Mouse (Mus musculus): Measurements from ENCODE around the gene Taok1. TPM values are rescaled to one million over a fixed set of nuclear protein-coding genes. Genes with fewer than 3 reads are reported as not detected.
A peak's percentile ranks its signal among the peaks of the same experiment; 100 is the strongest.
"Not testable (repeated sequence)": the region's sequence is repeated elsewhere in the genome, so short reads cannot be mapped to it uniquely, and the experiment has no call there.

The Taok1 gene
- polyA plus RNA-seq (2014; fragmentation: Nextera tagmentation; extraction: Ambion mirVana) = 29.2 and 29.3 TPM in 2 replicates

- peak within 1 kb of the TSS; percentile 74 for H3K4me2 ChIP-seq (replicated peaks)
- peak within 1 kb of the TSS; percentile 97 for H3K9ac ChIP-seq
- peak within 1 kb of the TSS; percentile 96 for H3K27ac ChIP-seq
- 0 out of 2 replicates have a peak, but pooled peaks cover 9% of the 10 kb centered on the region for H3K36me3 ChIP-seq (replicated peaks; ENCODE audit: control insufficient read depth, insufficient read depth)
- no peaks in the 10 kb centered on the region for H3K27me3 ChIP-seq (ENCODE audit: control insufficient read depth, insufficient read depth, low read length)
- peaks cover 16% of the 10 kb centered on the region for H3K4me1 ChIP-seq (replicated peaks; ENCODE audit: control insufficient read depth, insufficient read depth, low read length)
- WGBS = 2% methylated on average over 34 of the region's 71 CpGs
- ATAC-seq (ENCODE audit: low FRiP score) (peak; percentile 95), DNase-seq (ENCODE audit: low spot score) (peak; percentile 96)
- H3K9me3 ChIP-seq (ENCODE audit: control insufficient read depth, low read length) = no peaks in the 10 kb centered on the region
- H3K4me3 ChIP-seq (replicated peaks; ENCODE audit: low read length) = peak within 1 kb of the TSS; percentile 89
Measured at GRCm38 (mm10) chr11:77607538-77608455, at the start of gene Taok1. TSS of gene Taok1 (minus strand) at chr11:77607815.

GRCm38 (mm10) chr11:77653406-77654190, 46.0 kb upstream of the Taok1 start:
- H3K27ac ChIP-seq; H3K9me3 ChIP-seq (ENCODE audit: control insufficient read depth, low read length); DNase-seq (ENCODE audit: low spot score); ATAC-seq (ENCODE audit: low FRiP score); H3K4me3 ChIP-seq (replicated peaks; ENCODE audit: low read length); H3K4me2 ChIP-seq (replicated peaks); H3K27me3 ChIP-seq (ENCODE audit: control insufficient read depth, insufficient read depth, low read length); H3K36me3 ChIP-seq (replicated peaks; ENCODE audit: control insufficient read depth, insufficient read depth); H3K4me1 ChIP-seq (replicated peaks; ENCODE audit: control insufficient read depth, insufficient read depth, low read length); H3K9ac ChIP-seq: not testable (repeated sequence)
- WGBS = 97% methylated on average over 4 of the region's 4 CpGs

DNA sequence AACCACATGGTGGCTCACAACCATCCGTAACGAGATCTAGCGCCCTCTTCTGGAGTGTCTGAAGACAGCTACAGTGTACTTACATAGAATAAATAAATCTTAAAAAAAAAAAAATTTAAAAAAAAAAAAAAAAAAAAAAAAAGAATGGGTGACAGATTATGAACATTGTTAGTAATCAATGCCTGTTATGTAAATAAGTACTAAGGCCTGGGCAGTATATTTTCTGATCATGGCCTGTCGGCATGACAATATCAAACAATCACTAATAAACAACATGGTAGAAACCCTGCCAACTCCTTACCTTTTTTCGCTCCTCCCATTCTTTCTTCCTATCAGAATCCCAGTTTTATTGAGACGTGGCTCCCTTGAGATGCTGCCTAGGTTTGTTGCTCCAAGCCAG, 44.9 kb upstream of the Taok1 start:
- H3K4me1 ChIP-seq (replicated peaks; ENCODE audit: control insufficient read depth, insufficient read depth, low read length) = no peaks in the 10 kb centered on the region
- no peak overlapping the region for H3K4me2 ChIP-seq (replicated peaks)
- 58% methylated on average over 6 of the region's 6 CpGs for WGBS
- H3K4me3 ChIP-seq (replicated peaks; ENCODE audit: low read length) = no peak overlapping the region
- no peak overlapping the region for H3K9ac ChIP-seq
- no peak for DNase-seq (ENCODE audit: low spot score)
- ATAC-seq (ENCODE audit: low FRiP score) = no peak
- H3K27me3 ChIP-seq (ENCODE audit: control insufficient read depth, insufficient read depth, low read length) = no peaks in the 10 kb centered on the region
- H3K9me3 ChIP-seq (ENCODE audit: control insufficient read depth, low read length) = no peaks in the 10 kb centered on the region
- no peak overlapping the region for H3K27ac ChIP-seq
- H3K36me3 ChIP-seq (replicated peaks; ENCODE audit: control insufficient read depth, insufficient read depth) = no peaks in the 10 kb centered on the region

DNA sequence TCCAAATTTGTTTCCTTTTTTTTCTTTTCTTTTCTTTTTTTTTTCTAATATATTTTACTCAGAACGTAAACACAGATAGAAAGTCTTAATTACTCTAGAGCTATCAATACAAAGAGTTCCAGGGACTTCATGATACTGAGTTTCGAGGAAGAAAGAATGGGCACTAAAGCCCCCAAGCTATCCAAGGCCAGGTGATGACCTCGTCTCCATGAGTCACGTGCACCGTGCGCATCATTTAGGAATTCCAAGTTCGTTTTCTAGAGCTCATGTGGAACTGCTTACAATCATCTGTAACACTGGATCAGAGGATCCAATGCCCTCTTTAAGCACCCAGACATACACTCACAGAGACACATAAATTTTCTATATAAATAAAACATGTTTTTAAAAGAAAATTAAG, 41.3 kb upstream of the Taok1 start:
- Histone ChIP-seq H3K9me3 (ENCODE audit: control insufficient read depth, low read length) (no peaks in the 10 kb centered on the region), H3K9ac (no peak overlapping the region), H3K36me3 (replicated peaks; ENCODE audit: control insufficient read depth, insufficient read depth) (no peaks in the 10 kb centered on the region), H3K4me2 (replicated peaks) (no peak overlapping the region), H3K27me3 (ENCODE audit: control insufficient read depth, insufficient read depth, low read length) (no peaks in the 10 kb centered on the region), H3K4me3 (replicated peaks; ENCODE audit: low read length) (no peak overlapping the region), H3K4me1 (replicated peaks; ENCODE audit: control insufficient read depth, insufficient read depth, low read length) (no peaks in the 10 kb centered on the region), H3K27ac (no peak overlapping the region)
- WGBS = 82% methylated on average over 7 of the region's 7 CpGs
- no peak for ATAC-seq (ENCODE audit: low FRiP score)
- DNase-seq (ENCODE audit: low spot score) = no peak

DNA sequence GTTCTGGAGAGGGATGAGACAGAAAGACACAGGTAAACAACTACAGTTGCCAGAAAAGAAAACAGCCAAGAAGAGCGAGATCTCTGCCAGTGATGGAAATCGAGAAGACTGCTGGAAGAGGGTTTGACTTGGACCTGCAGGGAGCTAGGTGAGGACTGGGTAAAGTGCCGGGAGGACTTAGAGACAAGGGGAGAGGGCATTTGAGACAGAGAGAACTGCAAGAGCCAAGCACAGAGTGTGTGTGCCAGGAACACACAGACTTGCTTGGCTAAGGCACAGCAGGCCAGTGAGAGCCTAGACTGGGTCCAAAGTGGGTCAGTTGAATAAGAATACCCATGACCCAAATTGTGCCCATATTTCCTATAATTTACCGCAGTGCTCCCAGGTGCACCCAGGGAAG, 37.9 kb upstream of the Taok1 start:
- Histone ChIP-seq H3K9ac (no peak overlapping the region), H3K27ac (no peak overlapping the region), H3K27me3 (ENCODE audit: control insufficient read depth, insufficient read depth, low read length) (no peaks in the 10 kb centered on the region), H3K4me3 (replicated peaks; ENCODE audit: low read length) (no peak overlapping the region), H3K36me3 (replicated peaks; ENCODE audit: control insufficient read depth, insufficient read depth) (no peaks in the 10 kb centered on the region), H3K9me3 (ENCODE audit: control insufficient read depth, low read length) (no peaks in the 10 kb centered on the region), H3K4me1 (replicated peaks; ENCODE audit: control insufficient read depth, insufficient read depth, low read length) (no peaks in the 10 kb centered on the region), H3K4me2 (replicated peaks) (no peak overlapping the region)
- ATAC-seq (ENCODE audit: low FRiP score) = no peak
- DNase-seq (ENCODE audit: low spot score) = no peak
- WGBS = 93% methylated on average over 4 of the region's 4 CpGs

DNA sequence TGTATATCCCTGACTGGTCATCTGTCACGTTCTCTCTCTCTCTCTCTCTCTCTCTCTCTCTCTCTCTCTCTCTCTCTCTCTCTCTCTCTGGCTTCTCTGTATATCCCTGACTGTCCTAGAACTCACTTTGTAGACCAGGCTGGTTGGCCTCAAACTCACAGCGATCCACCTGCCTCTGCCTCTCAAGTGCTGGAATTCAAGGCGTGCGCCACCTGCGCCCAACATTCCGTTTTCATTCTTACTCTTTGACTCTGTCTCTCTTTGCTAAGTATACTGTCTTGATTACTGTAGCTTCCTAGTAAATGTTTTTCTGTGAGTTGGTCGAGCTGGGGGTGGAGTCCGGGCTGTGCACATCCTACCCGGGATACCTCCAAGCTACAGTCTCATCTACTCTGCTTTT, 33.8 kb upstream of the Taok1 start:
- Histone ChIP-seq H3K4me3 (replicated peaks; ENCODE audit: low read length) (no peak overlapping the region), H3K9ac (no peak overlapping the region), H3K4me1 (replicated peaks; ENCODE audit: control insufficient read depth, insufficient read depth, low read length) (no peaks in the 10 kb centered on the region), H3K9me3 (ENCODE audit: control insufficient read depth, low read length) (no peaks in the 10 kb centered on the region), H3K4me2 (replicated peaks) (no peak overlapping the region), H3K36me3 (replicated peaks; ENCODE audit: control insufficient read depth, insufficient read depth) (no peaks in the 10 kb centered on the region), H3K27ac (no peak overlapping the region), H3K27me3 (ENCODE audit: control insufficient read depth, insufficient read depth, low read length) (no peaks in the 10 kb centered on the region)
- WGBS = 87% methylated on average over 9 of the region's 9 CpGs
- no peak for DNase-seq (ENCODE audit: low spot score)
- no peak for ATAC-seq (ENCODE audit: low FRiP score)

GRCm38 (mm10) chr11:77630257-77630670, 22.6 kb upstream of the Taok1 start:
- Histone ChIP-seq H3K9ac (peak overlapping the region; percentile 8; the same call in 1 of the 2 replicates), H3K9me3 (ENCODE audit: control insufficient read depth, low read length) (no peaks in the 10 kb centered on the region), H3K4me3 (replicated peaks; ENCODE audit: low read length) (peak overlapping the region; percentile 17; the same call in 1 of the 2 replicates), H3K27me3 (ENCODE audit: control insufficient read depth, insufficient read depth, low read length) (no peaks in the 10 kb centered on the region), H3K4me2 (replicated peaks) (peak overlapping the region; percentile 43), H3K36me3 (replicated peaks; ENCODE audit: control insufficient read depth, insufficient read depth) (no peaks in the 10 kb centered on the region), H3K27ac (no peak overlapping the region), H3K4me1 (replicated peaks; ENCODE audit: control insufficient read depth, insufficient read depth, low read length) (peaks cover 8% of the 10 kb centered on the region)
- 16% methylated on average over 8 of the region's 8 CpGs for WGBS
- ATAC-seq (ENCODE audit: low FRiP score) (peak; percentile 66; the same call in 1 of the 2 replicates), DNase-seq (ENCODE audit: low spot score) (peak; percentile 85)

DNA sequence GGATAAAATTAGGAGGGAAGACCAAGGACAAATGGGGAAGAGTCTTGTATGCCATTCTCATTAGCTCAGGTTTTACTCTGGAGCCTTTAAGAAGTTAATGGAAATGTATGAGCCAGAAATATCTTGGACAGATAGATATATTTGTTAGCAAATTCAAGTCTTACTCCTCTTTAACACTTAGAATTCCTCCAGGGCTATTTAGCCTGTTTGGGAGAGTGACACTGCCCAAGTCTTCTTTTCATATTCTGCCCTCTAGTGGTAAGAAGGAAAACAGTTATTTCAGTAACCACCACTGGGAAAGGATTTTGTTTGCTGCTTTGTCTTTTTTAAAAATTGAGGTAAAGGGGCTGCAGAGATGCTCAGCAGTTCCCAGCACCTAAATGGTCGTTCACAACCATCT, 21.9 kb upstream of the Taok1 start:
- Histone ChIP-seq H3K4me2 (replicated peaks) (no peak overlapping the region), H3K27me3 (ENCODE audit: control insufficient read depth, insufficient read depth, low read length) (no peaks in the 10 kb centered on the region), H3K4me3 (replicated peaks; ENCODE audit: low read length) (no peak overlapping the region), H3K9ac (no peak overlapping the region), H3K36me3 (replicated peaks; ENCODE audit: control insufficient read depth, insufficient read depth) (no peaks in the 10 kb centered on the region), H3K4me1 (replicated peaks; ENCODE audit: control insufficient read depth, insufficient read depth, low read length) (peaks cover 14% of the 10 kb centered on the region), H3K9me3 (ENCODE audit: control insufficient read depth, low read length) (no peaks in the 10 kb centered on the region), H3K27ac (no peak overlapping the region)
- whole genome bisulfite sequencing = 0% methylated on average over 1 of the region's 1 CpGs
- no peak for ATAC-seq (ENCODE audit: low FRiP score)
- peak; percentile 76 for DNase-seq (ENCODE audit: low spot score)
